Mouse (Mus musculus) limb, embryonic 11.5 days (tissue): ENCODE measurements around the gene Klhl2. TPM values are rescaled to one million over a fixed set of nuclear protein-coding genes. Genes with fewer than 3 reads are reported as not detected.

Experiments used
- ATAC-seq: fragments of 200-750 bp; cut with Nextera tagmentation; 2 replicates; pipeline ENCODE4 v1.8.0; 2017; ENCODE audit warnings: low read depth; ENCODE audit not compliant: insufficient number of reproducible peaks, low FRiP score, low TSS enrichment
- DNase-seq: peaks from one replicate; pipeline ENCODE4 v3.0.0-alpha.2; 2015; ENCODE audit warnings: low spot score
- H3K27ac ChIP-seq: fragments of 300-500 bp; sonication (generic); replicated peaks from 2 replicates; pipeline ENCODE4 v1.5.1; 2014; ENCODE audit warnings: low read depth, mild to moderate bottlenecking, low read length
- H3K27me3 ChIP-seq: fragments of 300-500 bp; sonication (generic); 2 replicates; pipeline ENCODE4 v1.6.1; 2014; ENCODE audit warnings: mild to moderate bottlenecking, low read length, mixed read lengths; ENCODE audit not compliant: control insufficient read depth, insufficient read depth
- H3K36me3 ChIP-seq: fragments of 300-500 bp; sonication (generic); 2 replicates; pipeline ENCODE4 v1.6.1; 2014; ENCODE audit warnings: mild to moderate bottlenecking, low read length, moderate library complexity, mixed read lengths; ENCODE audit not compliant: control insufficient read depth, insufficient read depth
- H3K4me1 ChIP-seq: fragments of 300-500 bp; sonication (generic); 2 replicates; pipeline ENCODE4 v1.6.1; 2014; ENCODE audit warnings: low read length, mixed read lengths; ENCODE audit not compliant: control insufficient read depth, insufficient read depth
- H3K4me2 ChIP-seq: fragments of 300-500 bp; sonication (generic); 2 replicates; pipeline ENCODE4 v1.6.1; 2014; ENCODE audit warnings: low read depth, mild to moderate bottlenecking, moderate library complexity; ENCODE audit not compliant: severe bottlenecking
- H3K4me3 ChIP-seq: fragments of 300-500 bp; sonication (generic); 2 replicates; pipeline ENCODE4 v1.5.1; 2014; ENCODE audit warnings: low read depth, low read length
- H3K9ac ChIP-seq: fragments of 300-500 bp; sonication (generic); 2 replicates; pipeline ENCODE4 v1.6.1; 2014; ENCODE audit warnings: mild to moderate bottlenecking, low read length
- H3K9me3 ChIP-seq: fragments of 300-500 bp; sonication (generic); 2 replicates; pipeline ENCODE4 v1.6.1; 2016; ENCODE audit warnings: low read length; ENCODE audit not compliant: control insufficient read depth
- WGBS: fragments of 180-500 bp; shearing (Covaris S2); extraction: QIAGEN DNeasy Blood & Tissue Kit; methylation state at CpG from one replicate; pipeline ENCODE4 v1.1.7; 2014; 5-methylcytosine and 5-hydroxymethylcytosine counted together
- polyA plus RNA-seq: library from polyadenylated mRNA; unstranded; fragments of >200 nt; fragmentation: Nextera tagmentation; extraction: Ambion mirVana; gene quantifications from 2 replicates; pipeline ENCODE4 v1.2.1, GENCODE M21; 2014

Klhl2 gene
- polyA plus RNA-seq, 1 experiment from 2014 or later, result 12.0 TPM

DNA sequence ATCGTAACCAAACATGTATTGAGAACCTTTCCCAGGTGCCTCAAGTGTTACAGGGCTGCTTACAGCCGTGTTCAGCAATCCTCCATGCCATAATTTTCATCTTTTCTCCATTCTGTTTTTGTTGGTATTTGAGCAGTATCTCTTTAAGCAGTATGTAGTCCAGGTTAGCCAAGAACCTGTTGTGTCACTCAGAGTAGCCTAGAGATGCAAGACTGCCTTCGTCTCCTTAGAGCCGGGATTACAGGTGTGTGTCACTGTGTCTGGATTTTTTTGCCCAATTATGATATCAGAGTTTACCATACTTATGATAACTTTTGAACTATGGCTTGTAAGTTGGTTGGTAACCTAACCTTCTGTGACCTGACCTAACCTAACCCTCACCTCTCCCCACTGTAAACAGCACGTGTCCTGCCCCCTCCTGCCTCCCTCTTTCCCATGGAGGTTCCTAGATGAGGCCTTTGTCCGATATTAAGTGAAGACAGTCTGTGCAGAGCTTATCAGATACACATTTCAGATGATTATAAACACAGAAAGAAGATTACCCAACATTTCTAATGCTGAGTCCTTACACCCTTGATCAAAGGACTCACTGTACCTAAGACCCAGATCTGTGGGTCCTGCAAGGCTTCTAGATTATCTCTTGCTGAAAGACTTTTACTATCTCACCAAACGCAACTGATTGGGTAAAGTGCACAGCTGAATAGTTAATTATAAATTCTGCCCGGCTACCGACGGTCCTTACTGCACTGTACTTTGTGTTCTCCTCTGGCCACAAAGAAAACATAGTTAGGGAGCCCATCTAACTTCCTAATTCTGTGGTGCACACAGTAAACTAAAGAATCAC lies 103.4 kb downstream of the Klhl2 start:
- H3K4me1 ChIP-seq, result no peaks in the 10 kb centered on the region
- WGBS, result 89% methylated on average over 10 of the region's 10 CpGs
- peaks cover 2% of the 10 kb centered on the region; the same call in 1 of the 2 replicates for H3K36me3 ChIP-seq
- no peak overlapping the region for H3K4me2 ChIP-seq
- no peak overlapping the region for H3K27ac ChIP-seq
- H3K27me3 ChIP-seq, result no peaks in the 10 kb centered on the region
- no peak overlapping the region for H3K4me3 ChIP-seq
- no peak for ATAC-seq
- no peak for DNase-seq
- H3K9ac ChIP-seq, result no peak overlapping the region
- H3K9me3 ChIP-seq, result no peaks in the 10 kb centered on the region

DNA sequence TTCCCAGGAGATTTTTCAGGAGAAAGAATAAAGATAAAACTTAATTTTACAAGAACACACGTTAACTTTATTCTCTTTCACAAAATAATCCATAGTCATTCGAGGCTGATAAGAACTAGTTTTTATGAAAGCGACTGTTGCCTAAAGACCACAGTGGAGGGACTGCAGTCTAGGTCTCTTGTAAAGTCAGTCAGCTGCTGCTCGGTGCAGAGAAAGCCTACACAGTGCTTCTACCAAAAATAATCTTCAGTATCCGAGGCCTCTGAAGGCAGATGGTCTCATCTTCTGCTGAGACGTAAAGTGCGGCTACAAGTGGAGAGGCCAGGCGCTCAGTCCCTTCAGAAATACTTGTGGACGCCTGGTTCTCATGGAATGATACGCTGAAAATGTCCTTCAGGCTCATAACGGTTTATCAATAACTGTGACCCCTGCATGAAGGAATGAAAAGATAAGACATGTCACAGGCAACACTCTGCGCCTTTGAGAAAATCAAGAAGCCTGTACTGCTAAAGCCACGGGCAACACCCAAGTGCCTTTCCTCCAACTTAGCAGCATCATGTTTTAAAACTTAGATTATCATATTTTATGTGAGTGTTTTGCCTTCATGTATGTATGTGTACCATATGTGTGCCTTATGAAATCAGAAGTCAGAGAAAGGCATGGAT lies 109.1 kb downstream of the Klhl2 start:
- DNase-seq (no peak), ATAC-seq (no peak)
- H3K36me3 ChIP-seq, result no peaks in the 10 kb centered on the region
- H3K4me3 ChIP-seq, result no peak overlapping the region
- H3K27ac ChIP-seq, result no peak overlapping the region
- H3K9ac ChIP-seq, result no peak overlapping the region
- H3K4me2 ChIP-seq, result no peak overlapping the region
- no peaks in the 10 kb centered on the region for H3K27me3 ChIP-seq
- H3K9me3 ChIP-seq, result no peaks in the 10 kb centered on the region
- 94% methylated on average over 13 of the region's 13 CpGs for WGBS
- no peaks in the 10 kb centered on the region for H3K4me1 ChIP-seq

DNA sequence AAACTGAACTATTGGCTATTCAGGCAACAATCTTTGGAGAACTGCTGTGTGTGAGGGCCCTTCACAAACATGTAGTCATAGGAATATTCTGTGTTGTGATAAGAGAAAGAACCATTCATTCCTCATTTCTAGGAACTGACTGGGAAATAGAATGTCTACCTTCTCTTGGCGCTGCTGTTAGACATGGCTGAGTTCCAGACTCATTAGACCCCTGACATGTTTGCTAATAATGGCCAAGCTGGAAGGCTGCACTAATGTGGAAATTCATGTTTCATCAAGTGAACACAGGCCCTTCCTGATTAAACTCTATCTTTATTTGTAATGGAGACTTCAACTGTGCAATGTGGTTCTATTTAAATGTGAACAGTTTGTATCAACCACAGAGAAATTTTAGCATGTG lies 110.9 kb downstream of the Klhl2 start:
- ATAC-seq (no peak), DNase-seq (no peak)
- 94% methylated on average over 1 of the region's 1 CpGs for WGBS
- no peak overlapping the region for H3K9ac ChIP-seq
- H3K27me3 ChIP-seq, result no peaks in the 10 kb centered on the region
- no peak overlapping the region for H3K27ac ChIP-seq
- no peak overlapping the region for H3K4me2 ChIP-seq
- H3K36me3 ChIP-seq, result no peaks in the 10 kb centered on the region
- no peak overlapping the region for H3K4me3 ChIP-seq
- H3K9me3 ChIP-seq, result no peaks in the 10 kb centered on the region
- H3K4me1 ChIP-seq, result no peaks in the 10 kb centered on the region

DNA sequence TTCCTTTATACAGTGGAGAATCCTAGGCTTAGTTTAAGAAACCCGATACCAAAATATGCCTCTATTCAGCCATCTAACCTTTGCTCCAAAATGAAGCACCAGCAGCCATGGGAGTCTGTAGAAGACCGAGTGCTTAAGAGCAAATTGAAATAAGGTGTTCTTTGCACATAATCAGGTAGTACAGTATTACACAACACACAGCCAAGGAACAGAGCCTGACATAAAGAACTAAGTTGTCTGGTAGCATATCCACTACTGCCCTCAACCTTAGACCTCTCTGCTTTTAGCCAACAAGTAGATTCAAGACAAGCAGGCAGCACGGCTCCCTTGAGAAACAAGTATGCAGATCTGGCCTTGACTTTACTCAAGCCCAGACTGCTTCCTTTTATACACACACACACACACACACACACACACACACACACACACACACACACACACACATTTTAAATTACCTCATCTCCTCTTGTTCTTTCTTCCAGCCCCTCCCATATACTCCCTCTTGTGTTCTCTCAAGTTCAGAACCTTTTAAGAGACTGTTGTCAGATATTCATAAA lies 113.0 kb downstream of the Klhl2 start:
- no peak overlapping the region for H3K9ac ChIP-seq
- H3K4me3 ChIP-seq, result no peak overlapping the region
- WGBS, result 86% methylated on average over 3 of the region's 3 CpGs
- H3K4me1 ChIP-seq, result no peaks in the 10 kb centered on the region
- H3K27ac ChIP-seq, result no peak overlapping the region
- no peaks in the 10 kb centered on the region for H3K9me3 ChIP-seq
- DNase-seq, result no peak
- no peaks in the 10 kb centered on the region for H3K36me3 ChIP-seq
- H3K4me2 ChIP-seq, result no peak overlapping the region
- no peaks in the 10 kb centered on the region for H3K27me3 ChIP-seq
- no peak for ATAC-seq

DNA sequence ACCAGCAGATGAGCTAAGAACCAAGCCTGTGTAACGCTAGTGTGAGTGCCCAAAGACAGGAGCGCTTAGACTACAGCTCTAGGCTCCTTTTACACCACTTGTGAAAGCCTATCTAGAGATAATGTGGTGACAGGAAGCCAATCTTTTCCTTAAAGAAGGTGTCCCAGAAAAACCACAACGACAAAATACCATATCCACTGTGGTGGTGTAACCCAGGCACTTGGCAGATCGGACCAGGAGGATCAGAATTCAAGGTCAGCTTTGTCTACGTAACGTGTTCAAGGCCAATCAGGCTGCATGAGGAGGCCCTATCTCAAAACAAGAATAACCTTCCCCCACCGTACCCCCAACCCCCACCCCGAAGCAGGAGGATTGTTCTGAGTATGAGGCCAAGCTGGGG lies 114.7 kb downstream of the Klhl2 start:
- H3K9me3 ChIP-seq, result no peaks in the 10 kb centered on the region
- no peak overlapping the region for H3K4me2 ChIP-seq
- no peaks in the 10 kb centered on the region for H3K27me3 ChIP-seq
- H3K4me3 ChIP-seq, result no peak overlapping the region
- 88% methylated on average over 8 of the region's 8 CpGs for WGBS
- peaks cover 2% of the 10 kb centered on the region; the same call in 1 of the 2 replicates for H3K36me3 ChIP-seq
- H3K27ac ChIP-seq, result no peak overlapping the region
- DNase-seq (no peak), ATAC-seq (no peak)
- no peaks in the 10 kb centered on the region for H3K4me1 ChIP-seq
- H3K9ac ChIP-seq, result no peak overlapping the region

DNA sequence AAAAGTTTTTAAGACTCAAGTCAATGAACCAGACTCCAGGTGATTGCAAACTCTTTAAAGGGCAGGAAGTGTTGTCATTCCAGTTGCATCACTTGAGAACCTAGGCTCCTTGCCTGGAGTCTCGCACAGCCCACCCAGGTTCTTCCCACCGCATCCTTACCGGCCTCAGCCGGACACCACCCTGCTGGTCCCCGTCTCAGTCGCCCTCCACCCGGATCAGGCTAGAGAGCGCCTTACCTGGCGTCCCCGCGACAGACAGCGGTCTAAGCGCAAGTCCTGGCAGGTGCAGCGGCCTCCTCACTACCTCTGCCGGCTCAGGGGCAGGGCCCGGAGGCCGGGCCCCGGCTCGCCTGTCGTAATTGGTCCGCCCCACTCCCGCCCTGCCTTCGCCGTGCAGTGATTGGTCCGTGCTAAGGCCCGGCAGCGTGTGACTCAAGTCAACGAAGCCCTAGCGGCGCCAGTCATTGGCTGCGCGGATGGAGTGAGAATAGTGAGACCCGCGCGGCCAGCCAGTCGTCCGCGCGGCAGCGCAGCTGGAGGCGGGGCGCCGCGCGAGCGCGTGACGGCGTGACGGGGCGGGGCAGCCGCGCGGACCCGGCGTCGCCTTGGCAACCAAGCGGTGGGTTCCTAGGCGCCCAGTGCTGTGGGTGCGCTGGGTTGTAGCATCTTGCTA lies 116.4 kb downstream of the Klhl2 start, which contains the start of gene Msmo1:
Msmo1 (minus strand) TSS at position 522 of the 673 bp plus-strand sequence.
- DNase-seq (peak; percentile 96), ATAC-seq (peak; percentile 100)
- H3K36me3 ChIP-seq, result peaks cover 4% of the 10 kb centered on the region; the same call in 1 of the 2 replicates
- H3K4me2 ChIP-seq, result peak within 1 kb of the TSS; percentile 49
- H3K4me1 ChIP-seq, result no peaks in the 10 kb centered on the region
- H3K27me3 ChIP-seq, result no peaks in the 10 kb centered on the region
- H3K9me3 ChIP-seq, result no peaks in the 10 kb centered on the region
- H3K27ac ChIP-seq, result no peak within 1 kb of the TSS
- WGBS, result under 1% methylated on average over 60 of the region's 60 CpGs
- peak within 1 kb of the TSS; percentile 57 for H3K9ac ChIP-seq
- H3K4me3 ChIP-seq, result peak within 1 kb of the TSS; percentile 78

DNA sequence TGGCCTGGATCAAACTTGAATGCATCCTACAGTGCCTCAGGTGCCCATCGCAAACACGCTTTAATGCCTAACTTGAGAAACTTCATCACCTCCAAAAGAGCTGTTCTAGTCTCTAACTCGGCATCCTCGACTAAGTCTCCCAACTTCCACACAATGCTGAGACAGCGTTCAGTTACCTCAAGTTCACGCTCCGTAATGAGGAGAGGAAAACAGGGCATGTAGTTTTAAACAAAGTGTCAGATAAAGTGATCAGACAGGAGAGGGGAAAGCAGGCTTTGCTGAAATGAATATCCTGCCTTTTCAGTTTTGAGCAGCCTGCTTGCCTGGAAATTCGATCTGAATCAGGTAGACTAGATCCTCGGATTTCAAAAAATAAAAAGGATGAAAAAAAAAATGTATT lies 117.2 kb downstream of the Klhl2 start:
- 16% methylated on average over 9 of the region's 9 CpGs for WGBS
- Histone ChIP-seq H3K4me1 (no peaks in the 10 kb centered on the region), H3K9me3 (no peaks in the 10 kb centered on the region), H3K36me3 (peaks cover 4% of the 10 kb centered on the region; the same call in 1 of the 2 replicates), H3K4me2 (peak overlapping the region; percentile 49), H3K27ac (no peak overlapping the region), H3K4me3 (peak overlapping the region; percentile 78), H3K27me3 (no peaks in the 10 kb centered on the region), H3K9ac (peak overlapping the region; percentile 57)
- no peak for DNase-seq
- no peak for ATAC-seq

DNA sequence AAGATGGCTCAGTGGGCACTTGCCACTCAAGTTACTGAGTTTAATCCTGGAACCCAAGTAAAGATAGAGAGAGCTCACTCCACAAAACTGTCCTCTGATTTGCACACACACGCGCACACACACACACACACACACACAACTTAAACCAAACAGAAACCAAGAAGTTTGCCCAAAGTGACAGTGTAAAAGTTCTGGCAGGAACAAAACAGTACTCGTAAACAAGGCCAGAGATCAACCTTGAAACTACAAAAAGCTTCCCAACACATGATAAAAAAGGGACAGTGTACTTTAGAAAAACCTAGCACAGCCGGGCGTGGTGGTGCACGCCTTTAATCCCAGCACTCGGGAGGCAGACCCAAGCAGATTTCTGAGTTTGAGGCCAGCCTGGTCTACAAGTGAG lies 121.7 kb downstream of the Klhl2 start:
- no peaks in the 10 kb centered on the region for H3K9me3 ChIP-seq
- no peak overlapping the region for H3K27ac ChIP-seq
- no peak overlapping the region for H3K4me2 ChIP-seq
- H3K9ac ChIP-seq, result no peak overlapping the region
- no peaks in the 10 kb centered on the region for H3K27me3 ChIP-seq
- H3K4me1 ChIP-seq, result no peaks in the 10 kb centered on the region
- ATAC-seq, result no peak
- WGBS, result 92% methylated on average over 7 of the region's 7 CpGs
- no peak for DNase-seq
- no peak overlapping the region for H3K4me3 ChIP-seq
- peaks cover 14% of the 10 kb centered on the region; the same call in 1 of the 2 replicates for H3K36me3 ChIP-seq
